Mouse (Mus musculus) gastrocnemius, adult 8-10 months (tissue): Measurements from ENCODE around the gene Snca. TPM values are rescaled to one million over a fixed set of nuclear protein-coding genes. Genes with fewer than 3 reads are reported as not detected.

Experiments
- DNase-seq, 2 experiments: peaks; one replicate each; pipeline ENCODE4 v3.0.0; 2022; ENCODE audit warnings: low spot score in 2 of 2
- total RNA-seq, 4 experiments: library from RNA; stranded (reverse); gene quantifications; 2 replicates each; pipeline ENCODE4 v1.2.4; 2022

Snca gene
- total RNA-seq = under 1 TPM; 0.27 to 0.81 (median 0.50) TPM

DNA sequence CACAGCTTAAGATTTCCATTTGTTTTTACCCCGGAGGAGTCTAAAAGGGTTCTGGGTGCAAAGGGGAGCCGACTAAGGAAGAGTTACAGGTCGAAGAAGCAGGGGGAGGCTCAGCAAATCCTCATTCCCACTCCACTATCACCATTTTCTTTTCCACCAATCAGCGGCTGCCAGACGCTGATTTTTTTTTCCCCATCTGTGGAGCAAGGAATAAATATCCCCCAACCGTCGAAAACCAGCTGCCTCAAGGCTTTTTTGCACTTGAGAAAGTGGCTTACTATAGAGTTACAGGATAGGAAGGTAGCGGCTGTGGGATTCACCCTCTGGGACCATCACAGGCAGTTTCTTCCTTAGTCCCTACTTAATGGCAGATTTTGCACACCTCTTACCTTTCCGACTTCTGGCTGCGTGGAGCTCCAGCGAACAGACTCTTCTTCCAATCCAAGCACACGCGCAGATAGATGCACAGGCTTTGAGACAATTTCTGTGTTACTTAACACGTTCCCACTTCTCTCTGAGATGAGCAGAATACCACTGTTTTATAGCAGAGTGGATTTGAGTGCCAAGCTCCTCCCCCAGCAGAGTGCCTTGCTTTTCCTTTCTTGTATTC lies at the start of gene Snca:
Gene Snca (minus strand): TSS at position 574 of the 610 bp plus-strand sequence.
- no peak for DNase-seq

DNA sequence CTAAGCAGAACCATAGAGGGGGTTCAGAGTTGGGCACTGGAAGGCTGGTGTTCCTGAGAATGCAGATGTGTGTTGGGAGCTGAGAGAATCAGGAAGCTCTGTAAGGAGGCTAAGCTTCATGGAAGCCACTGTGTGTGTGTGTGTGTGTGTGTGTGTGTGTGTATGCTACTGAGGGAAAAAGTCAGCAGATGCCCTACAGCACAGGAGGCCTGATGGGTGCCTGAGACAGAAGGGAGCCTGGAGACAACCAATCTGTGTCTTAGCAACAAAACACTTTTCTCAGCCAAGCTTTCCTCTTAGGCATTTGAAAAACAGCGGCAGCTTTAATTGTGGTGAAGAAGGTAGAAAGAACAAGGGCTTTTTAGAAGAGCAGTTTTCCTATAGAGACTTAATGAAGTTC lies 40.5 kb upstream of the Snca start:
- no peak for DNase-seq

- no peak for DNase-seq
Measured at GRCm38 (mm10) chr6:60856599-60856998, 26.9 kb upstream of the Snca start.

- no peak for DNase-seq
Measured at GRCm38 (mm10) chr6:60851690-60852089, 22.0 kb upstream of the Snca start.

- no peak for DNase-seq
Measured at GRCm38 (mm10) chr6:60828429-60829264, 1.0 kb downstream of the Snca start.

GRCm38 (mm10) chr6:60828047-60828428 lies 1.6 kb downstream of the Snca start:
- DNase-seq = no peak

- DNase-seq = no peak
Measured at GRCm38 (mm10) chr6:60827290-60827689, 2.4 kb downstream of the Snca start.

- no peak for DNase-seq
Measured at GRCm38 (mm10) chr6:60819272-60819671, 10.4 kb downstream of the Snca start.

DNA sequence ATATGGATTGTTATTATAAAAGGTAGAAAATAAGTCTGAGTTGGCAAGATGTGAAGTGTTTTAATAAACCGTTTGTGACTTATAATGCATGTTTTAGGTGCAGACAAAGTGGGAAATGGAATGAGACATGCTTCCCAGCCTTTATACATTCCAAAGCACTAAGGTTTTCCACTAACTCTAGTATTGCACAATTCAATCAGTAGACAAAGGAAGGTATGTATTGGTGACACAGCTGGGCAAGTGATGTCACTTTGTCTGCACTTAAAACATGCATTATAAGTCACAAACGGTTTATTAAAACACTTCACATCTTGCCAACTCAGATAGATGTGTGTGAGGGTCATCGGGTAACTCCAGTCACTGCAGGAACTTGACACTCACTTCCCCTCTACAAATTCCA lies 16.1 kb downstream of the Snca start:
- no peak for DNase-seq

DNA sequence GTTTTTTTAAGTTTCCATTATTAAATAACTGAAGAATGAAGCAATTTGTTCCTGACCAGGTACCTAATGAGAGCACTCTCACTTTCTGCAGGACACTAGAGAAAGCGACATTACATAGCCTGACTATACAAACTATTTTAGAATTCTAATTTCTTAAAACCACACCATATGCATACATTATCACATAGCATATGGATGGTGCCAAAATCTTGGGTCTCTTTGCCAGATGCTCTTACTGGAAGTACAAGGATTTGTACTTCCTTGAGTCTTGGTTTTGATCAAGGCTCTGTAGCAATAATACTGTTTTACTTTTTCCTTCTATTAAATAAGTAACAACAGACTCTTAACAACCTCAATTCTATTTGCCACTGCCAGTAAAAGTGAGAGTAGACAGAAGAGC lies 31.4 kb downstream of the Snca start:
- DNase-seq = no peak

GRCm38 (mm10) chr6:60793659-60794365 lies 35.8 kb downstream of the Snca start:
- no peak for DNase-seq

DNA sequence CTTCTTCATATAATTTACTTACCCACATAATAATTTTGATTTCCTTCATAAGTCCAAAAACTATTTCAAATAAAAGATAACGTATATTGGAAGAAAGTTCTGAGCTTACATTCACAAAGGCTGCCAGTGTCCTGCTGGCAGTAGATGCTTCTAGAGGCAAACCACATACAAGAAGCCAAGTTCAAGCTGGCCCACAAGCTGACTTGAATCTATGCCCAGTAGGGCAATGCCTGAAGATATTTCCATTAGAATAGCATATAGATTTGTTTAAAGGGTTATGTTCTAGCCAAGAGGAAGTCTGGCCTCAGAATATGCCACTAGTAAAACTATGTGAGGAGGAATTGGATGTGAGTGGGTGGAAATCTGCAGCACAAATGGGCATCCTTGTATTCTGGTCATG lies 42.7 kb downstream of the Snca start:
- DNase-seq = no peak

DNA sequence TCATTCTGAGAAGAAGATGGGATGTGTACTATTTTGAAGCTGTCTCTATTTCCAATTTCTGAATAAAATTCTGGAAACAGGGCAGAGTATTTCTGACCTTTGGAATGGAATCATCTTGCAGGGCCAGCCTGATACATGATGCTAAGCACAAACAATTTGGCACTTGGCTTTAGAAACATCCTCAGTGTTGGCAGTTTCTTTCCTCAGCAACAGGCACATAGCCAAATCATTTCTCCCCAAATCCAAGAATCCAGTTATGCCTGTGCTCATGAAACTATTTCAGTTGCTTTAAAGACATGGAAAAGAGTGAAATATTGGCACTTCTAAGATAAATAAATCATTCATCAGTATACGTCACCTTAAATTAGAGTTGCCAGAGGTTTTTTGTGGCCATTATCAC lies 57.8 kb downstream of the Snca start:
- DNase-seq = no peak

GRCm38 (mm10) chr6:60765696-60766095 lies 64.0 kb downstream of the Snca start:
- DNase-seq = no peak

DNA sequence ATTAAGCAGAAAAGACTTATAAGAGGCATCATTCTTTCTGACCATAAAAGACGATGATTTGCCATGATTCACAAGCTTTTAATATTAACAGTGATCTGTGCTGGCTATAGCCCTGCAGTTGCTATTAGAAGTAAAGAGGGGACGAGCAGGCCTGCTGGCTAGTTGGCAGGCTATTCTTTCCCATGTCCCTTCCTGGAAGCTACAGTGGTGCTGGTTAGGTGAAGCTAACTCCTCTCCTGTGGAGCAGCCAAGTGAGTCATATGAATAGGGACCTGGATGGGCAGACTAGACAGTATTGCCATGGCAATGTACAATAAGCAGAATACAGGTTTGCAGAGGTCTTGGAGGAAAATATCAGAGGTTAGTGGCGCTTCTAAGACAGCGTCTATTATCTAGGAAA lies 66.8 kb downstream of the Snca start:
- DNase-seq = no peak

DNA sequence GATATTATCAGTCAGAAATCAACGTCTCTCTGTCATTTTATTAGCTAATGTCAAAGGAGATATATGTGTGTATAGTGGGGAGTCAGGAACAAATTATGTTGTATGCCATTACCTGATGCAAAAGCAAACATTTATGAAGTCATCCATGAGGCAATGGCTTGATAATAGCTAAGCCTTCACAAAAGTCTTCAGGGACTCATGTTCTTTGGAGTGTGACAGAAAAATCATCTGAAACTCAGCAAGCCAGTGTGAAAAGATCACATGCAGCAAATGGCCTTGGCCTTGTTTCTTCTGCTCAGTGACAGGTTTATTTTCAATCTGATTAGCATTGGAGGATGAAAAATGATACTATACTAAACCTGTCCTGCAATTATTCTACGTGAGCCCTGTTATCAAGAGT lies 67.9 kb downstream of the Snca start:
- DNase-seq = no peak

- no peak for DNase-seq
Measured at GRCm38 (mm10) chr6:60754975-60755374, 74.7 kb downstream of the Snca start.

- DNase-seq = no peak
Measured at GRCm38 (mm10) chr6:60745965-60746364, 83.7 kb downstream of the Snca start.

DNA sequence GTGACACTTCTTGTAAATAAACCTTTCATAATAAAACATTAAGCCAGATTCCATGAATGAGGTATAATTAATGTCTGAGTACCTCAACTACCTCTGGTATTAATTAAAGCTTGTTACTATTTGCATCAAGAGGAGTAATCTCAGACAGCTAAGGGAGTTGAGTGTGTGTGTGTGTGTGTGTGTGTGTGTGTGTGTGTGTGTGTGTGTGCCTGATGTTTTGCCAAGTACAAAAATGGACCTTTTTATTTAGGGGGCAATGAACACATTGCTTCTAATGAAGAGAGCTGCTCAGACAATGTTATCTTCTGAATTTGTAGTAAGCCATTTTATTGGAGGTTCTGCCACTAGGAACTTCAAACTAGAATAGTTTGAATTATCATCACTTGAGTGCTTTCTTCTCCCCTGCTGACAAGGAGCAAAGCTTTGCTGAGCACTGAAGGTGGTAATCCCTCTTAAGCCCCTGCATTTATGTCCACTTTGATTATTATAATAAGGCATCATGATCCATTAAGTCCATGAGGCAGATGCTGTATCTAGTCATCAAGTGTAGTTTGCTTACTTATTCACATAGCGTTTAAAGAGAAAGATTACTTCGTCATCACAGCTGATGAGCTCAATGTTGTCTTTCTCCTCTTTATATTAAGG lies 88.1 kb downstream of the Snca start:
- no peak for DNase-seq

DNA sequence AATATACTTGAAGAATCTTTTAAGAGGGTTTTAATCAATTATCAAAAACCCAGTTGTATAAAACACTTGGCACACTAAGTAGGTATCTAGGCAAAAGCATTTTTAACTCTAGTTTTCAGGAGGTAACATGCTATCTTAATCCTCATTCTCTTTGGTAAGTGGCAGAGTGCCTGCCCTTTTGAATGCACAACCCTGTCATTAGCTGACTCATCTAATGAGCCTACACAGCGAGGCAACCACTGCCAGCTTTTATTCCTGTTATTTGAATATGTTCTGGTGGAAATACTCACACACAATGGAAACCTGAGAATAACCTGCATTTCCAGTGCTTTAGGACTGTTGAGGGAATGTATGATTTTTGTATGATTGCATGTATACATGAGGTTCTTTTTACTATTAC lies 89.9 kb downstream of the Snca start:
- no peak for DNase-seq

DNA sequence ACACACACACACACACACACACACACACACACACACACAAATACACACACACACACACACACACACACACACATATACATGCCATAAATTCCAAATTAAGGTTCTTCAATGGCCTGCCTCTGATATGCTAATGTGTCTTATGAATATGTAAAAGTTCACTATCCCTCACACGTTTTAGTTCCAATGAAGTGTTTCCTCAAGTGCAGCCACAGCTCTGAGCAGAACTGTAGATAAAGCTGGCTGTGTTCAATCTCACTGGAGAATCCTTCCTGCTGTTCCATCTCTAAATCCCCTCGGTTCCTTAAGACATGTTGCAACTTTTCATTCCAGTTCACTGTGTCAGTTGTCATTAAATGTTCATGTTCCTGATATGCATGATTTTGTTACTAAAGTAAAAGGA lies 98.5 kb downstream of the Snca start:
- DNase-seq = no peak
